Mouse (Mus musculus): ENCODE measurements around the gene Rasal1.

DNA sequence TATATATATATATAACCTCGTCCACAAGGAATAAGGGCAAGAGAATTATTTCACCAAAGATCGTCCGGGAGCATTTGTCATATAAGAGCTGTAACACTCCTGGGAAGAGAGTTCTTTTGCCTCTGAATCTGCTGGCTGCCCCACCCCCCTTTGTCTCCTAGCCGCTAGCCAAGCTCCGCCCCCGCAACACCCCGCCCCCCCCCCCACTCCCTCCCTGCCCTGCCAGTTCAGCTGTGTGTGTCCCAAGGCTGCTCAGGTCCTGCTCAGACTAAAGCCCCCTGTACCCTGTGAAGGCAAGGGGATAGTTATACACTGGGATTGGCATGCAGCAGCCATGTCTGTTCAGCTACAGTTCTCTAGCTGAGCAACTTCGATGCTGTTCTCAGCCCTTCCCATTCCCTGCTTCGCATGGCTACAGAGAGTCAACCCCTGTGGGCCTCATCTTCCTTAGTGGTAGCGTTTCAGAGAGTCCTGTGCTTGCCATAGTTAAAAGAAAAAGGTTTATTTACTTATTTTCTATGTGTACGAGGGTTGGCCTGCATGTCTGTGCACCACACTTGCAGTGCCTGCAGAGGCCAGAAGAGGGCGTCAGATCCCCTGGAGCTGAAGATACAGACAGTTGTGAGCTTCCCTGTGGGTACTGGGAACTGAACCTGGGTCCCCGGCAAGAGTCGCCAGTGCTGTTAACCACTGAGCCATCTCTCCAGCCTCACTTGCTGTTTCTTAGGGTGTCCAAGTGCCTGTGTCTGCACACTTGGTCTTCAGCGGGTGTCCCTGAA lies 70.2 kb downstream of the Rasal1 start:
- no peak for TF ChIP-seq CTCF (IDR thresholded peaks at IDR 0.05)
- TF ChIP-seq EP300 (IDR thresholded peaks at IDR 0.05; ENCODE audit: insufficient read depth, low read depth, low read length), result no peak
- TF ChIP-seq POLR2A (IDR thresholded peaks at IDR 0.05; ENCODE audit: insufficient read depth, low read depth, low read length), result no peak

Data from heart, adult 2 months (tissue).